Mouse (Mus musculus) CH12.LX (cell line): ENCODE results near the gene Hps1. TPM values are rescaled to one million over a fixed set of nuclear protein-coding genes. Genes with fewer than 3 reads are reported as not detected.
"Not testable (repeated sequence)": the region's sequence is repeated elsewhere in the genome, so short reads cannot be mapped to it uniquely, and the experiment has no call there.

Experiments
- DNase-seq: peaks from one replicate; pipeline ENCODE4 v3.0.0-alpha.2; 2013; ENCODE audit errors: extremely low read depth
- H3K27ac ChIP-seq: 2 replicates; pipeline ENCODE4 v1.5.1; 2012; ENCODE audit warnings: low read depth, mild to moderate bottlenecking, control low read depth, moderate library complexity; ENCODE audit not compliant: insufficient read depth
- H3K27me3 ChIP-seq: replicated peaks from 2 replicates; pipeline ENCODE3; 2012; ENCODE audit warnings: inconsistent platforms
- H3K36me3 ChIP-seq, 2 experiments: replicated peaks in 1 of 2; 2 replicates each; pipeline versions ENCODE3 to v1.6.1; 2012; ENCODE audit warnings: inconsistent platforms in 1 of 2, low read length in 1 of 2, mild to moderate bottlenecking in 1 of 2, mixed read lengths in 1 of 2, moderate library complexity in 1 of 2; ENCODE audit not compliant: control insufficient read depth in 1 of 2, insufficient read depth in 1 of 2
- H3K4me1 ChIP-seq, 2 experiments: 2 replicates each; pipeline ENCODE4 v1.6.1; 2012; ENCODE audit warnings: inconsistent platforms in 1 of 2, moderate library complexity in 1 of 2; ENCODE audit not compliant: insufficient read depth in 2 of 2, control insufficient read depth in 1 of 2
- H3K4me2 ChIP-seq: 2 replicates; pipeline ENCODE4 v1.6.1; 2012; ENCODE audit warnings: low read depth, mild to moderate bottlenecking, control low read depth; ENCODE audit not compliant: poor library complexity, insufficient read depth, severe bottlenecking
- H3K4me3 ChIP-seq, 3 experiments: fragments of 150-350 bp in 1 of 3; sonication (generic) in 1 of 3; replicated peaks in 1 of 3; 2 replicates each; pipeline versions ENCODE3 to v1.5.1; 2011 to 2012; ENCODE audit warnings: low read depth in 2 of 3, low read length in 2 of 3, mild to moderate bottlenecking in 2 of 3, moderate library complexity in 2 of 3, control low read depth in 1 of 3, improper control_type of control experiment in 1 of 3, inconsistent platforms in 1 of 3, mixed read lengths in 1 of 3; ENCODE audit not compliant: poor library complexity in 1 of 3
- H3K79me2 ChIP-seq: replicated peaks from 2 replicates; pipeline ENCODE4 v1.6.1; 2012; ENCODE audit warnings: mild to moderate bottlenecking, moderate library complexity; ENCODE audit not compliant: control insufficient read depth, poor library complexity, insufficient read depth, severe bottlenecking; ENCODE audit errors: extremely low read depth
- H3K9ac ChIP-seq: 2 replicates; pipeline ENCODE4 v1.6.1; 2012; ENCODE audit warnings: low read depth, mild to moderate bottlenecking, control low read depth, moderate library complexity; ENCODE audit not compliant: insufficient read depth
- H3K9me3 ChIP-seq: replicated peaks from 2 replicates; pipeline ENCODE3; 2012; ENCODE audit warnings: low read length, inconsistent platforms, mixed read lengths
- CTCF ChIP-seq, 2 experiments: IDR thresholded peaks in 1 of 2; conservative IDR thresholded peaks in 1 of 2; 2 replicates each; pipeline ENCODE4 v1.5.1; 2011 to 2012; ENCODE audit warnings: low read depth in 2 of 2, low read length in 2 of 2, improper control_type of control experiment in 1 of 2, inconsistent platforms in 1 of 2, mild to moderate bottlenecking in 1 of 2, moderate library complexity in 1 of 2
- EP300 ChIP-seq: IDR thresholded peaks from 2 replicates; pipeline ENCODE4 v1.6.1; 2011; ENCODE audit warnings: low read length, improper control_type of control experiment
- GABPA ChIP-seq: IDR thresholded peaks from 2 replicates; pipeline ENCODE4 v1.6.1; 2012; ENCODE audit warnings: low read depth, low read length, improper control_type of control experiment, inconsistent platforms; ENCODE audit not compliant: insufficient replicate concordance
- MAFK ChIP-seq: IDR thresholded peaks from 2 replicates; pipeline ENCODE4 v1.6.1; 2011; ENCODE audit warnings: low read length, improper control_type of control experiment; ENCODE audit not compliant: insufficient replicate concordance
- MAX ChIP-seq: IDR thresholded peaks from 2 replicates; pipeline ENCODE4 v1.6.1; 2011; ENCODE audit warnings: low read length, improper control_type of control experiment
- MYC ChIP-seq: IDR thresholded peaks from 2 replicates; pipeline ENCODE4 v1.6.1; 2011; ENCODE audit warnings: low read depth, mild to moderate bottlenecking, improper control_type of control experiment, low read length
- NRF1 ChIP-seq: IDR thresholded peaks from 2 replicates; pipeline ENCODE4 v1.6.1; 2014; ENCODE audit warnings: low read depth, mild to moderate bottlenecking, inconsistent platforms, low read length, improper control_type of control experiment, moderate library complexity
- PAX5 ChIP-seq: IDR thresholded peaks from 2 replicates; pipeline ENCODE4 v1.6.1; 2012; ENCODE audit warnings: low read length, inconsistent platforms, mixed read lengths
- RAD21 ChIP-seq: IDR thresholded peaks from 2 replicates; pipeline ENCODE4 v1.6.1; 2011; ENCODE audit warnings: low read depth, mild to moderate bottlenecking, low read length, improper control_type of control experiment, moderate library complexity
- SMC3 ChIP-seq: IDR thresholded peaks from 2 replicates; pipeline ENCODE4 v1.6.1; 2011; ENCODE audit warnings: low read depth, low read length, improper control_type of control experiment
- TBP ChIP-seq: conservative IDR thresholded peaks from 2 replicates; pipeline ENCODE4 v1.6.1; 2011; ENCODE audit warnings: low read depth, low read length, improper control_type of control experiment
- TCF12 ChIP-seq: IDR thresholded peaks from 2 replicates; pipeline ENCODE4 v1.6.1; 2014; ENCODE audit warnings: low read depth, mild to moderate bottlenecking, inconsistent platforms, low read length, improper control_type of control experiment
- dilution Hi-C: fragments of 300-500 bp; cut with MboI; formaldehyde crosslinking; loops from 2 replicates; pipeline ENCODE4 v1.14.3; 2020; ENCODE audit warnings: low sequenced_read_pairs; ENCODE audit not compliant: extremely low pct_unique_long_range_greater_than_20kb, extremely low pct_ligation_motif_present
- in situ Hi-C: fragments of 300-500 bp; cut with MboI; formaldehyde crosslinking; loops from 3 replicates; pipeline ENCODE4 v1.14.3; 2019; ENCODE audit warnings: low sequenced_read_pairs, low pct_ligation_motif_present, low pct_unique_long_range_greater_than_20kb, mixed read lengths
- polyA plus RNA-seq: library from polyadenylated mRNA; unstranded; fragments of >175 nt; gene quantifications from 2 replicates; pipeline ENCODE4 v1.2.1, GENCODE M21; 2012; ENCODE audit warnings: low read depth; ENCODE audit not compliant: insufficient read length
- total RNA-seq, 2 experiments: library from RNA; depleted of rRNA; stranded (reverse); fragments of 300-350 nt in 1 of 2; fragments of >200 nt in 1 of 2; gene quantifications; 2 replicates each; pipeline ENCODE4 v1.2.3; 2012 to 2014

Gene Hps1
- total and polyA plus RNA-seq, 3 experiments: 17.7 to 29.7 (median 21.4) TPM

GRCm38 (mm10) chr19:42780156-42780538, 369 bp upstream of the Hps1 start:
- peaks cover 0 to 29% of the 10 kb centered on the region in 2 experiments for H3K36me3 ChIP-seq
- H3K79me2 ChIP-seq, in situ Hi-C loops, H3K27me3 ChIP-seq, dilution Hi-C loops, H3K9me3 ChIP-seq: not testable (repeated sequence)
- 0 out of 2 replicates have a peak, but pooled peaks have one; percentile 9 for TF ChIP-seq TBP
- 0 out of 4 replicates have a peak, but pooled peaks of 1 of the 2 experiments have one; percentile 12 for TF ChIP-seq CTCF (conservative IDR thresholded peaks at IDR 0.05 in 1 of 2, IDR thresholded peaks at IDR 0.05 in 1 of 2; ENCODE audit: low read depth in 2 of 2, low read length in 2 of 2)
- H3K4me3 ChIP-seq: peak overlapping the region; percentile 65 to 75 (median 67)
- peak overlapping the region; percentile 88 for H3K9ac ChIP-seq
- peak overlapping the region; percentile 25; the same call in 1 of the 2 replicates for H3K27ac ChIP-seq
- peak; percentile 50 for DNase-seq
- H3K4me2 ChIP-seq: peak overlapping the region; percentile 81
- peaks cover 13 to 31% of the 10 kb centered on the region in 2 experiments for H3K4me1 ChIP-seq

GRCm38 (mm10) chr19:42777801-42778200, 2.0 kb downstream of the Hps1 start:
- dilution Hi-C loops: no loop called here
- H3K4me3 ChIP-seq: no peak overlapping the region
- peak; percentile 33 for DNase-seq

GRCm38 (mm10) chr19:42776813-42777212, 3.0 kb downstream of the Hps1 start:
- no peaks in the 10 kb centered on the region for H3K9me3 ChIP-seq
- peaks cover 3 to 40% of the 10 kb centered on the region in 2 experiments for H3K36me3 ChIP-seq
- DNase-seq: peak; percentile 44

More at GRCm38 (mm10) chr19:42777801-42778200, 2.0 kb downstream of the Hps1 start:
- no peaks in the 10 kb centered on the region for H3K79me2 ChIP-seq
- H3K27me3 ChIP-seq: no peaks in the 10 kb centered on the region
- in situ Hi-C loops: no loop called here
- H3K9ac ChIP-seq: no peak overlapping the region
- no peak overlapping the region for H3K4me2 ChIP-seq
- no peak overlapping the region for H3K27ac ChIP-seq
- no peaks in the 10 kb centered on the region for H3K9me3 ChIP-seq
- H3K4me1 ChIP-seq: peaks cover 7 to 19% of the 10 kb centered on the region in 2 experiments
- TF ChIP-seq SMC3 (peak; percentile 15; the same call in 1 of the 2 replicates), EP300 (no peak), CTCF (conservative IDR thresholded peaks at IDR 0.05 in 1 of 2, IDR thresholded peaks at IDR 0.05 in 1 of 2; ENCODE audit: low read depth in 2 of 2, low read length in 2 of 2) (peak; percentile 57 to 59), MAFK (no peak), PAX5 (no peak), RAD21 (peak; percentile 15)
- TF ChIP-seq, all 38 proteins: peak for 3
- peaks cover 3 to 37% of the 10 kb centered on the region in 2 experiments for H3K36me3 ChIP-seq

More at GRCm38 (mm10) chr19:42776813-42777212, 3.0 kb downstream of the Hps1 start:
- Histone ChIP-seq H3K27ac (no peak overlapping the region), H3K9ac (no peak overlapping the region), H3K4me2 (no peak overlapping the region), H3K79me2 (no peaks in the 10 kb centered on the region), H3K27me3 (no peaks in the 10 kb centered on the region), H3K4me1 (peaks cover 7 to 19% of the 10 kb centered on the region in 2 experiments), H3K4me3 (no peak overlapping the region)
- dilution Hi-C loops: no loop called here
- in situ Hi-C loops: no loop called here
- TF ChIP-seq MYC (peak; percentile 67; the same call in 1 of the 2 replicates), TCF12 (no peak), NRF1 (no peak), MAX (0 out of 2 replicates have a peak, but pooled peaks have one; percentile 33), CTCF (conservative IDR thresholded peaks at IDR 0.05 in 1 of 2, IDR thresholded peaks at IDR 0.05 in 1 of 2; ENCODE audit: low read depth in 2 of 2, low read length in 2 of 2) (peak; percentile 64 to 66), GABPA (no peak), RAD21 (peak; percentile 63), SMC3 (peak; percentile 44)
